Mouse (Mus musculus) CH12.LX (cell line): Measurements from ENCODE around the gene Rsc1a1. TPM values are rescaled to one million over a fixed set of nuclear protein-coding genes. Genes with fewer than 3 reads are reported as not detected.

ENCODE experiments used
- DNase-seq: peaks from one replicate; pipeline ENCODE4 v3.0.0-alpha.2; 2013; ENCODE audit errors: extremely low read depth
- H3K27ac ChIP-seq: 2 replicates; pipeline ENCODE4 v1.5.1; 2012; ENCODE audit warnings: low read depth, mild to moderate bottlenecking, control low read depth, moderate library complexity; ENCODE audit not compliant: insufficient read depth
- H3K27me3 ChIP-seq: replicated peaks from 2 replicates; pipeline ENCODE3; 2012; ENCODE audit warnings: inconsistent platforms
- H3K36me3 ChIP-seq, 2 experiments: replicated peaks in 1 of 2; 2 replicates each; pipeline versions ENCODE3 to v1.6.1; 2012; ENCODE audit warnings: inconsistent platforms in 1 of 2, low read length in 1 of 2, mild to moderate bottlenecking in 1 of 2, mixed read lengths in 1 of 2, moderate library complexity in 1 of 2; ENCODE audit not compliant: control insufficient read depth in 1 of 2, insufficient read depth in 1 of 2
- H3K4me1 ChIP-seq, 2 experiments: 2 replicates each; pipeline ENCODE4 v1.6.1; 2012; ENCODE audit warnings: inconsistent platforms in 1 of 2, moderate library complexity in 1 of 2; ENCODE audit not compliant: insufficient read depth in 2 of 2, control insufficient read depth in 1 of 2
- H3K4me2 ChIP-seq: 2 replicates; pipeline ENCODE4 v1.6.1; 2012; ENCODE audit warnings: low read depth, mild to moderate bottlenecking, control low read depth; ENCODE audit not compliant: poor library complexity, insufficient read depth, severe bottlenecking
- H3K4me3 ChIP-seq, 3 experiments: fragments of 150-350 bp in 1 of 3; sonication (generic) in 1 of 3; replicated peaks in 1 of 3; 2 replicates each; pipeline versions ENCODE3 to v1.5.1; 2011 to 2012; ENCODE audit warnings: low read depth in 2 of 3, low read length in 2 of 3, mild to moderate bottlenecking in 2 of 3, moderate library complexity in 2 of 3, control low read depth in 1 of 3, improper control_type of control experiment in 1 of 3, inconsistent platforms in 1 of 3, mixed read lengths in 1 of 3; ENCODE audit not compliant: poor library complexity in 1 of 3
- H3K79me2 ChIP-seq: replicated peaks from 2 replicates; pipeline ENCODE4 v1.6.1; 2012; ENCODE audit warnings: mild to moderate bottlenecking, moderate library complexity; ENCODE audit not compliant: control insufficient read depth, poor library complexity, insufficient read depth, severe bottlenecking; ENCODE audit errors: extremely low read depth
- H3K9ac ChIP-seq: 2 replicates; pipeline ENCODE4 v1.6.1; 2012; ENCODE audit warnings: low read depth, mild to moderate bottlenecking, control low read depth, moderate library complexity; ENCODE audit not compliant: insufficient read depth
- H3K9me3 ChIP-seq: replicated peaks from 2 replicates; pipeline ENCODE3; 2012; ENCODE audit warnings: low read length, inconsistent platforms, mixed read lengths
- BHLHE40 ChIP-seq: IDR thresholded peaks from 2 replicates; pipeline ENCODE4 v1.6.1; 2011; ENCODE audit warnings: mild to moderate bottlenecking, low read depth, low read length, improper control_type of control experiment
- CHD1 ChIP-seq: IDR thresholded peaks from 2 replicates; pipeline ENCODE4 v1.6.1; 2012; ENCODE audit warnings: low read depth, low read length, improper control_type of control experiment, inconsistent platforms
- E2F4 ChIP-seq: IDR thresholded peaks from 2 replicates; pipeline ENCODE4 v1.6.1; 2011; ENCODE audit warnings: low read depth, low read length, improper control_type of control experiment; ENCODE audit not compliant: insufficient replicate concordance
- ELF1 ChIP-seq: IDR thresholded peaks from 2 replicates; pipeline ENCODE4 v1.6.1; 2014; ENCODE audit warnings: low read depth, mild to moderate bottlenecking, inconsistent platforms, low read length, improper control_type of control experiment
- GABPA ChIP-seq: IDR thresholded peaks from 2 replicates; pipeline ENCODE4 v1.6.1; 2012; ENCODE audit warnings: low read depth, low read length, improper control_type of control experiment, inconsistent platforms; ENCODE audit not compliant: insufficient replicate concordance
- JUND ChIP-seq: conservative IDR thresholded peaks from 2 replicates; pipeline ENCODE4 v1.6.1; 2011; ENCODE audit warnings: low read depth, low read length, improper control_type of control experiment
- MAX ChIP-seq: IDR thresholded peaks from 2 replicates; pipeline ENCODE4 v1.6.1; 2011; ENCODE audit warnings: low read length, improper control_type of control experiment
- MAZ ChIP-seq: IDR thresholded peaks from 2 replicates; pipeline ENCODE4 v1.6.1; 2012; ENCODE audit warnings: low read depth, mild to moderate bottlenecking, inconsistent platforms, low read length, improper control_type of control experiment, moderate library complexity
- MEF2A ChIP-seq: IDR thresholded peaks from 2 replicates; pipeline ENCODE4 v1.6.1; 2014; ENCODE audit warnings: low read depth, mild to moderate bottlenecking, inconsistent platforms, low read length, improper control_type of control experiment, borderline replicate concordance
- MXI1 ChIP-seq: IDR thresholded peaks from 2 replicates; pipeline ENCODE4 v1.6.1; 2011; ENCODE audit warnings: mild to moderate bottlenecking, low read depth, low read length, improper control_type of control experiment
- MYC ChIP-seq: IDR thresholded peaks from 2 replicates; pipeline ENCODE4 v1.6.1; 2011; ENCODE audit warnings: low read depth, mild to moderate bottlenecking, improper control_type of control experiment, low read length
- RAD21 ChIP-seq: IDR thresholded peaks from 2 replicates; pipeline ENCODE4 v1.6.1; 2011; ENCODE audit warnings: low read depth, mild to moderate bottlenecking, low read length, improper control_type of control experiment, moderate library complexity
- USF1 ChIP-seq: IDR thresholded peaks from 2 replicates; pipeline ENCODE4 v1.6.1; 2014; ENCODE audit warnings: low read depth, mild to moderate bottlenecking, inconsistent platforms, low read length, improper control_type of control experiment
- ZMIZ1 ChIP-seq: IDR thresholded peaks from 2 replicates; pipeline ENCODE4 v1.6.1; 2012; ENCODE audit warnings: low read depth, mild to moderate bottlenecking, inconsistent platforms, low read length, improper control_type of control experiment
- ZNF384 ChIP-seq: IDR thresholded peaks from 2 replicates; pipeline ENCODE4 v1.6.1; 2012; ENCODE audit warnings: low read depth, low read length, improper control_type of control experiment, inconsistent platforms
- dilution Hi-C: fragments of 300-500 bp; cut with MboI; formaldehyde crosslinking; loops from 2 replicates; pipeline ENCODE4 v1.14.3; 2020; ENCODE audit warnings: low sequenced_read_pairs; ENCODE audit not compliant: extremely low pct_unique_long_range_greater_than_20kb, extremely low pct_ligation_motif_present
- in situ Hi-C: fragments of 300-500 bp; cut with MboI; formaldehyde crosslinking; loops from 3 replicates; pipeline ENCODE4 v1.14.3; 2019; ENCODE audit warnings: low sequenced_read_pairs, low pct_ligation_motif_present, low pct_unique_long_range_greater_than_20kb, mixed read lengths
- polyA plus RNA-seq: library from polyadenylated mRNA; unstranded; fragments of >175 nt; gene quantifications from 2 replicates; pipeline ENCODE4 v1.2.1, GENCODE M21; 2012; ENCODE audit warnings: low read depth; ENCODE audit not compliant: insufficient read length
- total RNA-seq, 2 experiments: library from RNA; depleted of rRNA; stranded (reverse); fragments of 300-350 nt in 1 of 2; fragments of >200 nt in 1 of 2; gene quantifications; 2 replicates each; pipeline ENCODE4 v1.2.3; 2012 to 2014

Rsc1a1 gene
- total and polyA plus RNA-seq, 3 experiments = 3.4 to 14.0 (median 7.0) TPM

DNA sequence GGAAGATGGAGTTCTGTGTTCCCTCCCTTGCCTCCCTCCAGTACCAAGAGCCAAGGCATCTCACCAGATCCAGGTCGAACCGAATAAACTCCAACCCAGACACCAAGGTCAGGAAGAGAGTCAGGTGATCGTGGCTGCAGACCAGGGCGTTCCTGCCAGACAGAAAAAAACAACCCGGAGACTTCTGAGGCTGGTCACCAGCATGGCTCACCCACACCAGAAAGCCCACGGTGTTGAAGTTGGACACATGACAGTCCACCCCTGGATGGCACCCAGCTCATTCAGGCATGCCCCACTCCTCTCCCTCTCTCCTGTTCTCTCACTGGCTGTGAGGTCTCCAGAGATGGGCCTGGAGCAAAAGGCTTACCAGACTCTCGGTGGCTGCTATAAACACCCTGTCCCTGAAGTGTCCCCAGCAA is 44.0 kb downstream of the Rsc1a1 start:
- Histone ChIP-seq H3K27ac (no peak overlapping the region), H3K4me2 (no peak overlapping the region), H3K4me3 (no peak overlapping the region), H3K9me3 (no peaks in the 10 kb centered on the region), H3K9ac (no peak overlapping the region), H3K4me1 (peaks cover 0 to 9% of the 10 kb centered on the region in 2 experiments; a peak in 1 of 4 replicates), H3K79me2 (no peaks in the 10 kb centered on the region), H3K36me3 (peaks cover 44 to 79% of the 10 kb centered on the region in 2 experiments), H3K27me3 (no peaks in the 10 kb centered on the region)
- in situ Hi-C loops = no loop called here
- no peak for DNase-seq
- TF ChIP-seq RAD21 = no peak
- no peak for TF ChIP-seq ZNF384
- TF ChIP-seq E2F4 = no peak
- TF ChIP-seq BHLHE40 = no peak
- no peak for TF ChIP-seq MYC
- TF ChIP-seq ELF1 = no peak
- no peak for TF ChIP-seq GABPA
- no peak for TF ChIP-seq MAX
- TF ChIP-seq MAZ = no peak
- TF ChIP-seq MEF2A = no peak
- TF ChIP-seq JUND = no peak
- no peak for TF ChIP-seq USF1
- dilution Hi-C loops = no loop called here

DNA sequence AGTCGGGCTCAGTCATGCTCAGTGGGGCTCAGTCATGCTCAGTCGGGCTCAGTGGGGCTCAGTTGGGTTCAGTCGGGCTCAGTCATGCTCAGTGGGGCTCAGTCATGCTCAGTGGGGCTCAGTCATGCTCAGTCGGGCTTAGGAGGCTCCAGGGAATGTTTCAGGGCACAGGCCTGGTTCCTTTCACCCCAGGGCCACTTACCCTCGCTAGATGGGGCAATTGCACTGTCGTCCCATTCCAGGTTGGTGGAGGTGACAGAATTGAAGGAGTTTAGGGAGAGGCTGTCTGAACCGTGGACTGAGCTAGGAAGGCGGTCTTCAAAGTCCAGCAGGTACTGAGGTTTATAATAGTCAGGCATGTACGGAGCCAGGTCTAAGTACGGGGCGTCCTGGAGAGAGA is 45.9 kb downstream of the Rsc1a1 start:
- Histone ChIP-seq H3K9me3 (no peaks in the 10 kb centered on the region), H3K9ac (no peak overlapping the region), H3K27ac (no peak overlapping the region), H3K27me3 (no peaks in the 10 kb centered on the region), H3K4me2 (no peak overlapping the region), H3K4me1 (peaks cover 0 to 9% of the 10 kb centered on the region in 2 experiments; a peak in 1 of 4 replicates), H3K79me2 (no peaks in the 10 kb centered on the region), H3K36me3 (peaks cover 53 to 87% of the 10 kb centered on the region in 2 experiments), H3K4me3 (no peak overlapping the region)
- dilution Hi-C loops (no loop called here), in situ Hi-C loops (no loop called here)
- DNase-seq = no peak
- TF ChIP-seq MAZ = no peak
- TF ChIP-seq ZMIZ1 = no peak
- TF ChIP-seq BHLHE40 = no peak
- TF ChIP-seq MAX = no peak
- TF ChIP-seq CHD1 = no peak
- no peak for TF ChIP-seq MYC
- peak; percentile 1 for TF ChIP-seq RAD21
- no peak for TF ChIP-seq MXI1
